Mouse (Mus musculus) ES-Bruce4 (cell line): Measurements from ENCODE around the gene Dnajc22.

Source experiments
- CTCF ChIP-seq: IDR thresholded peaks from one replicate; pipeline ENCODE4 v1.8.1; 2011; ENCODE audit warnings: low read depth, low read length
- POLR2A ChIP-seq: IDR thresholded peaks from one replicate; pipeline ENCODE4 v1.8.1; 2011; ENCODE audit warnings: low read length; ENCODE audit not compliant: insufficient read depth

GRCm38 (mm10) chr15:99074019-99074599 is 18.9 kb upstream of the Dnajc22 start, which contains the start of gene Troap:
- TF ChIP-seq CTCF, result no peak
- TF ChIP-seq POLR2A, result peak; percentile 59
